Mouse (Mus musculus) midbrain, embryonic 12.5 days (tissue): ENCODE measurements around the gene Timm17a. TPM values are rescaled to one million over a fixed set of nuclear protein-coding genes. Genes with fewer than 3 reads are reported as not detected.

Experiments
- ATAC-seq: fragments of 200-750 bp; cut with Nextera tagmentation; 2 replicates; pipeline ENCODE4 v1.8.0; 2017; ENCODE audit warnings: low read depth, moderate TSS enrichment, moderate library complexity; ENCODE audit not compliant: low FRiP score
- H3K27ac ChIP-seq: fragments of 300-500 bp; sonication (generic); replicated peaks from 2 replicates; pipeline ENCODE4 v1.5.1; 2016; ENCODE audit warnings: mild to moderate bottlenecking
- H3K27me3 ChIP-seq: fragments of 300-500 bp; sonication (generic); 2 replicates; pipeline ENCODE4 v1.6.1; 2016; ENCODE audit warnings: mild to moderate bottlenecking
- H3K36me3 ChIP-seq: fragments of 300-500 bp; sonication (generic); 2 replicates; pipeline ENCODE4 v1.6.1; 2016
- H3K4me1 ChIP-seq: fragments of 300-500 bp; sonication (generic); 2 replicates; pipeline ENCODE4 v1.6.1; 2016
- H3K4me2 ChIP-seq: fragments of 300-500 bp; sonication (generic); replicated peaks from 2 replicates; pipeline ENCODE4 v1.6.1; 2016; ENCODE audit warnings: mild to moderate bottlenecking, moderate library complexity
- H3K4me3 ChIP-seq: fragments of 300-500 bp; sonication (generic); 2 replicates; pipeline ENCODE4 v1.5.1; 2016; ENCODE audit warnings: mild to moderate bottlenecking
- H3K9ac ChIP-seq: fragments of 300-500 bp; sonication (generic); replicated peaks from 2 replicates; pipeline ENCODE4 v1.6.1; 2016; ENCODE audit warnings: mild to moderate bottlenecking, moderate library complexity
- H3K9me3 ChIP-seq: fragments of 300-500 bp; sonication (generic); 2 replicates; pipeline ENCODE4 v1.6.1; 2016; ENCODE audit warnings: mild to moderate bottlenecking
- WGBS: fragments of 180-500 bp; shearing (Covaris S2); methylation state at CpG from one replicate; pipeline ENCODE4 v1.1.7; 2016; 5-methylcytosine and 5-hydroxymethylcytosine counted together
- polyA plus RNA-seq: library from polyadenylated mRNA; unstranded; fragments of >200 nt; fragmentation: Nextera tagmentation; extraction: Ambion mirVana; gene quantifications from 2 replicates; pipeline ENCODE4 v1.2.1, GENCODE M21; 2016

Gene Timm17a
- polyA plus RNA-seq, 1 experiment from 2014 or later: 162 TPM

- 5% methylated on average over 15 of the region's 15 CpGs for WGBS
- Histone ChIP-seq H3K9me3 (no peaks in the 10 kb centered on the region), H3K27me3 (peaks cover 15% of the 10 kb centered on the region), H3K27ac (no peak overlapping the region), H3K36me3 (no peaks in the 10 kb centered on the region), H3K4me1 (peaks cover 6% of the 10 kb centered on the region; the same call in 1 of the 2 replicates), H3K4me3 (peak overlapping the region; percentile 39), H3K4me2 (peak overlapping the region; percentile 53), H3K9ac (peak overlapping the region; percentile 37; the same call in 1 of the 2 replicates)
- ATAC-seq: peak; percentile 58; the same call in 1 of the 2 replicates
These were observed 65.1 kb downstream of the Timm17a start for GRCm38 (mm10) chr1:135248434-135248850.

Other genes with a start within 250 kb of the Timm17a start
- 0.27 and 0.66 TPM in 2 replicates for gene Lgr6, start 208.5 kb downstream of the Timm17a start, polyA plus RNA-seq
- 0.58 and 1.1 TPM in 2 replicates for gene Ptpn7, start 181.1 kb downstream of the Timm17a start, polyA plus RNA-seq
- 129 and 143 TPM in 2 replicates for gene Arl8a, start 167.0 kb downstream of the Timm17a start, polyA plus RNA-seq
- gene Gpr37l1, start 146.1 kb downstream of the Timm17a start, polyA plus RNA-seq: not detected in 2 replicates
- 0.52 and 0.70 TPM in 2 replicates for gene Elf3, start 55.2 kb downstream of the Timm17a start, polyA plus RNA-seq
- 93.3 and 101 TPM in 2 replicates for gene Rnpep, start 29.7 kb downstream of the Timm17a start, polyA plus RNA-seq
- 0.60 and 0.85 TPM in 2 replicates for gene Lmod1, start 11.0 kb upstream of the Timm17a start, polyA plus RNA-seq
- 71.2 and 76.3 TPM in 2 replicates for gene Shisa4, start 61.5 kb upstream of the Timm17a start, polyA plus RNA-seq
- gene Ipo9, start 116.7 kb upstream of the Timm17a start, polyA plus RNA-seq: 177 and 182 TPM in 2 replicates